Mouse (Mus musculus) large intestine, adult 2 months (tissue): ENCODE results near the gene Mt1. TPM values are rescaled to one million over a fixed set of nuclear protein-coding genes. Genes with fewer than 3 reads are reported as not detected.

ENCODE experiments used
- DNase-seq: peaks from one replicate; pipeline ENCODE4 v3.0.0-alpha.2; 2012; ENCODE audit warnings: low read depth, low spot score
- WGBS: fragments of 180-500 bp; shearing (Covaris S2); methylation state at CpG from one replicate; pipeline ENCODE4 v1.1.7; 2018; 5-methylcytosine and 5-hydroxymethylcytosine counted together
- polyA plus RNA-seq: library from polyadenylated mRNA; depleted of rRNA; stranded (reverse); fragments of >200 nt; gene quantifications from 2 replicates; pipeline ENCODE4 v1.2.3, GENCODE M21; 2012; rRNA removed

Gene Mt1
- polyA plus RNA-seq, 1 experiment: 839 TPM

DNA sequence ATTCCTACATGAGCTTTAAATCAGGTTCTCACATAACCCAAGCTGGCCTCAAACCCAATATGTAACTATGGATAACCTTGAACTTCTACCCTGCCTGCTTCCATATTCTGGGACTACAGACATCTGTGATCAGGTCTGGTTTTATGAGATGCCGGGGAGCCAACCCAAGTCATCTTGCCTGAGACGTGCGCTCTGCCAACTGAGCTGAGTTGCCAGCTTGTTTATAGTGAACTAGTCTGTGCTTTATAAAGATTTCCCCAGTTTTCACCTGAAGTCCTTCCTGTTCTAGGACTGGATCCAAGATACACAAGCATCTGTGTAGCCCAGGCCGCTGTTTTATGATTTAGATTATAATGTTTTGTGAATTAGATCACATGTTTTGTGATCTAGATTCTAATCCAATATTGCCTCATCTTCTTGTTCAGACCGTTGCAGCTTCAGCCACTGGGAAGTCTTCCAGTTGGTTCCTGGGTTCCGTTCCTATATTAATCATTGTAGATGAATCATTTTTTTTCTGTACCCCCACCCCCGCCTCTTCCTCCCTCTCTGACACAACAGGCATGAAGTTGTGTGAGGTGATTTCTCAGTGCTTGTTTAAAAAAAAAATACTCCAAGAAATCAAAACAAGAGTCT is 15.8 kb downstream of the Mt1 start:
- DNase-seq: no peak
- WGBS: 16% methylated on average over 7 of the region's 7 CpGs

DNA sequence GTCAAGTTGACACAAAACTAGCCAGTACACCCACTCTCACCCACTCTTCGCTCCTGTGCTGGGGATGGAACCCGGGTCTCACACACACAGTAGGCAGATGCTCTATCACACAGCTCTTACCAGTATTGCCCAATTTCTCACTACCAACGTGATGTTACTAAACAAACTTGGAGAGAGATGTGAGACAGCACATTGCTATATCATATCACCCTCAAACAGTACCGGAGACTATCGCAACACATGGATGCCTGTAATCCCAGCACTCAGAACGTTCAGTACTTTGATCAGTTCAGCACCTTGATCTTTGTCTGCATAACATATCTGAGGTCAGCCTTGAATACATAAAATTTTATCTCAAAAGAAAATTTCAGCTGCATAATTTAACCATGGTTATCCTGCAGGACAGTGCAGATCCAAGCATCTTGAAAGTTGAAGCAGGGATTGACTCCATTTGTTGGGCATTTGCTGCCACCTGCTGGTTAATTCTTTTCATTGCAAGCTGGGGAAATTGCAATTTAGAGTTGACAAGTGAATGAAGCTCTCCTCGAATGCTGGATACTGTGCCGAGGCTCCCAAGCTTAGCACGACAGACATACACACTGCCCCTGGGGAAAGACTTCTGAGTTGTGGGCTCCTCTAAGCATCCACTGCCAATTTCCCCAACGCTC is 20.5 kb downstream of the Mt1 start:
- no peak for DNase-seq
- 46% methylated on average over 10 of the region's 10 CpGs for WGBS

DNA sequence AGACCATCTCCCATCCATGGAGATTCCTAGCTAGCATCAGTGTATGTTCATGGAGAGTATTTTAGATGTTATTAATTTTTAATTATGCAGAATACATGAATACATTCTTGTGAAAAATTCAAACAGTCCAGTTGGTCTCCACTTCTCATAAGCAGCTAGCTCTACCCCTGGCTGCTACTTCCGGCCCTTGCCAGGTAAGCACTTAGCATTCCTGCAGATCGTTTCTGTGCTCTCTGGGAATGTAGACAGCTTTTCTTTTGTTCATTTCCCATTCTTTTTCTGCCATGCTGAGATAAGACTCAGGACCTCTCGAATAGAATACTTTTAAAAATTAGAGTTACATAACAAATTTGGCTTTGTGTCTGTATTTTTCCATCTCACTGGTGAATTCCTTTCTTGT is 25.2 kb downstream of the Mt1 start:
- no peak for DNase-seq
- 73% methylated on average over 3 of the region's 3 CpGs for WGBS

DNA sequence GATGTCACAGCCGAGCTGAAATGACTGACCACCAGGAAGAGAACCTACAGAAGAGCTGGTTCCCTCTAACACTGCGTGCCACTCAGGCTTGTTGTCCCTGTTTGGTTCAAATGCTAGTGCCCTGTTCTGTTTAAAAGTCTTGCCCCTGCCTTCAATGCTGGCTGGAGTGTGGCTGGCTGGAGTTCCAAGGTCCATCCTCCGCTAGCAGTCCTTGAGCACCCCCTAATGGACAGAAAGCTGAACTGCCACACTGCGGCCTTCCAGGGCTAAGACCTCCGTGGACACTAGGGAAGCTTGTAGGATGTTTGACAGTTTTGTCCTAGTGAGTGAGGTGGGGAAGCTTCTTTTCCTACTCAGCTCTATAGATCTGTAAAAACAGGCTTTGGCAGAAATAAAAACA is 26.9 kb downstream of the Mt1 start:
- 18% methylated on average over 5 of the region's 5 CpGs for WGBS
- DNase-seq: no peak

DNA sequence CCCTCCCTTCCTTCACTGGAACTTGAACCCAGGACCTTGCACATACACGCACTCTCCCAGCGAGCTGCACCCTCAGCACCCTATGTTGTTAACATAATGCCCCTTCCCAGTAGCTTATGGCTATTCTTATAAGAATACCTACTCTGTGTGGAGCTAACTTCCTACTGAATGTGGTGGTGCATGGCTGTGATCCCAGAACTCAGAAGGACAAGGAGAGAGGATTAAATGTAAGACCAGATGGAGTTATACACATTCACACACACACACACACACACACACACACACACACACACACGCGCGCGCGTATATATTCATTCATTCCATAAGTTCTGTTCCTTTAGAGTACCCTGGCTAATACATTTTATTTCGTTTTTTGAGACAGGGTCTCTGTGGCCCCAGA is 27.4 kb downstream of the Mt1 start:
- WGBS: 83% methylated on average over 8 of the region's 8 CpGs
- DNase-seq: no peak

DNA sequence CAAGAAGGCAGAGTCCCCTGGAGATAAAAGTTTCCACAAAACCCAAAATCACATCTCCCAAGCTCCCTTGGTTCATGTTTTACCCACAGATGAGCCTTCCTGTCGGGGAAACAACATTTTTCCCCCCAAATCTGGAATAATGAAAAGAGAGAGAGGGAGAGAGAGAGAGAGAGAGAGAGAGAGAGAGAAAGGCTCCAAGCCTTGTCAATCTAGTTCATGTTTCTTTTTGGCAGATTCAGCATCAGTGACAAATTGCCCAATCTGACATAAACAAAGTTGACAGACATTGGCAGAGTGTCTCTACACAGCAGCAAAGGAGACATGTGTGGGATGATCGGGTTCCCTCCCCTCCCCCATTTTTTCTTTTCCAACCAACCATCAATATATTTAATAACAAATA is 28.6 kb downstream of the Mt1 start:
- no peak for DNase-seq
- 57% methylated on average over 2 of the region's 2 CpGs for WGBS

DNA sequence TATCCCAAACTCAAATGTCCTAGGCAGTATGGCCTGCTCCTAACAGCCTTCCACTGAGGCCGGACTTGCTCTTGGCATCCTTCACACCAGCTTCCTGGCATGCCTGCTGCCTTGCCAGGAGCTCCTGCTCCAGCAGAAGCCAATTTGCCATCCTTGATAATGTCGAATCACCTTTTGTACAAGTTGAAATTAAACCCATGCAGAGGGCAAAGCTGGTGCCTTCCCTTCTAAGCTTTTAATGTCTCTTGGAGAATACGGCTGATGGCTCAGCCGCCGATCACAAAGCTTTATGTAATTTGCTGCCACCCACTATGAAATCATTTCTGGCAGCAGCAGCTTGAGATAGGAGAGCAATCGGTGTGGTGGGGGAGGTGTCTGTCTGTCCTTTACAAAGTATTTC is 30.8 kb downstream of the Mt1 start:
- no peak for DNase-seq
- WGBS: 78% methylated on average over 6 of the region's 6 CpGs

DNA sequence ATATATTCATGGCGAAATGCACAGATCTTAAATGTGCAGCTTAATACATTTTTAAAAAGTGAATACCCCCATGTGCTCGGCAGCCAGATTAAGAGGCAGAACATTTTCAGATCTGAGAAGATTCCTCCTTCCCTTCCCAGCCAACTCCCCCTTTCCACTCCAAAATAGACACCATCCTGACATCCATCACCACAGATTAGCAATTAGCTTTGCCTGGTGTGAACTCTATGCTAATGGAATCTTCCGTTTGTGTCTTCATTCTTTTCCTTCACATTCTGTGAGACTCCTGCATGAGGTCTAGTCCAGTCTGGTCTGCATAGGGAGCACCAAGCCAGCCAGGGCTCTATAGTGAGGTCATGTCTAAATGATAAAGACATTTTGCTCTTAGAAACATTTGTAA is 31.3 kb downstream of the Mt1 start:
- WGBS: 78% methylated on average over 3 of the region's 3 CpGs
- DNase-seq: no peak

DNA sequence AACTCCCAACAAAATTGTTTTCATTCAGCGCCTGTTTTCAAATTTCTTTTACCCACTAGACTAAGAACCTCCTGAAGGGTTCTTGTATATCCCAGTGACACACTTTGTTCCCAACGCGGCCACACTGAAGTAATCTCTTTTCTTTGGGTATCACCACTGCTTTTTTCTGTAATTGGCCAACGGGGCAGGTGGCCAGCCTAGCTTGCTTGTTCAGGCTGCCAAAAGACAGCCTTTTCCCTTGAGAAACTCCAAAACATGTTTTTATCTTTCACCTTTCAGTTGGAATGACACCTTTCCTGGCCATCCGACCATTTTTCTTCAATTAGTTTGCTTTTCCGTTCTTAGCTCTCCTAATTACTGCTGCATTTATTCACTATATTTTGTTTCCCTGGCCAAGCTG is 34.9 kb downstream of the Mt1 start:
- DNase-seq: no peak
- 65% methylated on average over 6 of the region's 6 CpGs for WGBS

DNA sequence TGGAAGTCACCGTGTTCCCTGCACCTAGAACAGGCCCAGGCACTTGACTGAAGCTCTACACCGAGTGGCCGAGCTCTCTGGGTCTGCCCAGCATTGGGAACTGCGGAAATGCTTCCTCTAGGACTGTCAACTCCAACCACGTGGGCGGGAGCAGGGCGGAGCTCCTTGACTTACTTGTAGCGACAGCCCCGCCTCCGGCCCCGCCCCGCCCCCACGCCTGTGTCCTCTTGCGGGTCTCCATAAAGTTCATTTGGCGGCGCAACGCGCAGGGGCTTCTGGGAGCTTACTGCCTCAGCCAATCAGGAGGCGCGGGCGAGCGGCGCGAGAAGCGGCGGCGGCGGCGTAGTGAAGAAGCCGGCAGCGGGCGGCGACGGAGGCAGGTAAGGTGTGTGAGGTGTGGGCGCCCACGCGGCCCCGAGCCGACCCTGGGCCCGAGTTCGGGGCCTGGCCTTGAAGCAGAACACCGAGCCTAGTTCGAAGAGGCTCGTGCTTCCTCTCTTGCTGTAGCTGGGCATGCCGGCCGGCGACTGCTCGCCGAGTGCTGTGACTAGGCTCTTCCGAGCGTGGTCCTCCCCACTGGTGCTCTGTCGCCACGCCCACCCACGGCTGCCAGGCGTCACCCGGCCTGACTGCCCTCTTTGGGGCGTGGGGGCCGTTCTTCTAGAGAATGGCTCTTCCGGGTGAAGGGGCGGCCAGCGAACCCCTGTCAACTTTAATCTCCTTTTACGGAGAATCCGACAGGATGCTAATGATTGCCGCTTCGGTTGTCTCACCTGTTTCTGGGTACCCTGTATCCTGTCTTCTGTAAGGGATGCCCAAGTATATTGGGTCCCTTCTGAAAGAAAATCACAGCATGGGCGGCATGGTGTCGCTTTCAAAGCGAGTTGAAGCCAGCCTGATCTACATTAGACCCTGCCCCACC is 35.6 kb downstream of the Mt1 start, which contains the start of gene Nup93:
TSS of gene Nup93 (plus strand) at position 313 of the 922 bp plus-strand sequence.
- DNase-seq: peak; percentile 97
- under 1% methylated on average over 68 of the region's 68 CpGs for WGBS

DNA sequence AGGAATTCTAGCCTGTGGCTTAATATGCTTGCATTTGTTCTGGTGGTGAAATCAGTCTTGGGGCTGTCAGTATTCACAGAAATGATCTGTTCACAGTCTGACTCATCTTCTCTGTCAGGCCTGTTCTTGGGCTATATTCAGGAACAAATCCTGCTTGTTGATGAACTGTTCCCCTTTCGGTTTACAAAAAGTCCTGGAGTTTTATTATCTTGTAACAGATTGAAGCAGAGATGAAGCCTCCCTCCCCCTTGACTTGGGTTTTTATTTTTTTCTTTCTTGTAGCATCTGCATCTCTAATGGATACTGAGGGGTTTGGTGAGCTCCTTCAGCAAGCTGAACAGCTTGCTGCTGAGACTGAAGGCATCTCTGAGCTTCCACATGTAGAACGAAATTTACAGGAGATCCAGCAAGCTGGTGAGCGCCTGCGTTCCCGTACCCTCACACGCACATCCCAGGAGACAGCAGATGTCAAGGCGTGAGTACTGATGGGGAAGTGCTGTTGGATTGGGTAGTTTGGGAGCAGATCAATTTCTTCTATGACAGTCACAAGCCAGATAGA is 48.6 kb downstream of the Mt1 start:
- 84% methylated on average over 7 of the region's 7 CpGs for WGBS
- no peak for DNase-seq

Other genes starting within 250 kb of the Mt1 start
- 73.3 and 87.2 TPM in 2 replicates for gene Amfr, start 166.2 kb upstream of the Mt1 start, polyA plus RNA-seq
- 20.5 and 27.0 TPM in 2 replicates for gene Nudt21, start 142.1 kb upstream of the Mt1 start, polyA plus RNA-seq
- 5.3 and 7.5 TPM in 2 replicates for gene Ogfod1, start 141.9 kb upstream of the Mt1 start, polyA plus RNA-seq
- 6.5 TPM in 2 replicates for gene Bbs2, start 80.2 kb upstream of the Mt1 start, polyA plus RNA-seq
- 0.35 TPM in 1 of 2 replicates, not detected in the other for gene Mt4, start 41.9 kb upstream of the Mt1 start, polyA plus RNA-seq
- 1.3 and 2.4 TPM in 2 replicates for gene Mt3, start 26.5 kb upstream of the Mt1 start, polyA plus RNA-seq
- gene Mt2, start 6.4 kb upstream of the Mt1 start, polyA plus RNA-seq: 88.8 and 175 TPM in 2 replicates
- 18.8 and 20.0 TPM in 2 replicates for gene Nup93, start 35.5 kb downstream of the Mt1 start, polyA plus RNA-seq
- gene Slc12a3, start 150.1 kb downstream of the Mt1 start, polyA plus RNA-seq: 0.05 and 0.21 TPM in 2 replicates
- 170 and 227 TPM in 2 replicates for gene Herpud1, start 207.4 kb downstream of the Mt1 start, polyA plus RNA-seq